Mouse (Mus musculus) hindbrain, embryonic 16.5 days (tissue): ENCODE data around the gene B4galnt1. TPM values are rescaled to one million over a fixed set of nuclear protein-coding genes. Genes with fewer than 3 reads are reported as not detected.

ENCODE experiments used
- ATAC-seq: fragments of 200-750 bp; cut with Nextera tagmentation; 2 replicates; pipeline ENCODE4 v1.8.0; 2017; ENCODE audit warnings: moderate TSS enrichment, moderate library complexity
- H3K27ac ChIP-seq: fragments of 300-500 bp; sonication (generic); 2 replicates; pipeline ENCODE4 v1.5.1; 2014; ENCODE audit warnings: low read depth, mild to moderate bottlenecking, control low read depth, low read length, moderate library complexity
- H3K27me3 ChIP-seq: fragments of 300-500 bp; sonication (generic); replicated peaks from 2 replicates; pipeline ENCODE4 v1.6.1; 2014; ENCODE audit warnings: low read length; ENCODE audit not compliant: control insufficient read depth, insufficient read depth
- H3K36me3 ChIP-seq: fragments of 300-500 bp; sonication (generic); 2 replicates; pipeline ENCODE4 v1.6.1; 2014; ENCODE audit warnings: mild to moderate bottlenecking, low read length, moderate library complexity, mixed read lengths; ENCODE audit not compliant: control insufficient read depth, insufficient read depth
- H3K4me1 ChIP-seq: fragments of 300-500 bp; sonication (generic); 2 replicates; pipeline ENCODE4 v1.6.1; 2014; ENCODE audit warnings: low read depth, low read length; ENCODE audit not compliant: control insufficient read depth, insufficient read depth
- H3K4me2 ChIP-seq: fragments of 300-500 bp; sonication (generic); 2 replicates; pipeline ENCODE4 v1.6.1; 2014; ENCODE audit warnings: mild to moderate bottlenecking, low read length, control low read depth, moderate library complexity
- H3K4me3 ChIP-seq: fragments of 300-500 bp; sonication (generic); 2 replicates; pipeline ENCODE4 v1.5.1; 2014; ENCODE audit warnings: mild to moderate bottlenecking, low read length, control low read depth, moderate library complexity
- H3K9ac ChIP-seq: fragments of 300-500 bp; sonication (generic); 2 replicates; pipeline ENCODE4 v1.6.1; 2014; ENCODE audit warnings: low read depth, mild to moderate bottlenecking, control low read depth, low read length, moderate library complexity
- H3K9me3 ChIP-seq: fragments of 300-500 bp; sonication (generic); 2 replicates; pipeline ENCODE4 v1.6.1; 2014; ENCODE audit warnings: mild to moderate bottlenecking, low read length, moderate library complexity; ENCODE audit not compliant: control insufficient read depth
- WGBS: fragments of 180-500 bp; shearing (Covaris S2); extraction: QIAGEN DNeasy Blood & Tissue Kit; methylation state at CpG from one replicate; pipeline ENCODE4 v1.1.7; 2014; 5-methylcytosine and 5-hydroxymethylcytosine counted together
- polyA plus RNA-seq: library from polyadenylated mRNA; unstranded; fragments of >200 nt; fragmentation: Nextera tagmentation; extraction: Ambion mirVana; gene quantifications from 2 replicates; pipeline ENCODE4 v1.2.1, GENCODE M21; 2015

B4galnt1 gene
- polyA plus RNA-seq, 1 experiment from 2014 or later: 59.0 TPM

- Histone ChIP-seq H3K4me1 (peaks cover 16% of the 10 kb centered on the region), H3K4me3 (peak overlapping the region; percentile 86), H3K36me3 (no peaks in the 10 kb centered on the region), H3K9me3 (no peaks in the 10 kb centered on the region), H3K27me3 (peaks cover 3% of the 10 kb centered on the region; the same call in 1 of the 2 replicates), H3K4me2 (peak overlapping the region; percentile 91), H3K27ac (peak overlapping the region; percentile 94), H3K9ac (0 out of 2 replicates have a peak overlapping the region, but pooled peaks have one; percentile 98)
- WGBS: 93% methylated on average over 4 of the region's 4 CpGs
- no peak for ATAC-seq
Measured at GRCm38 (mm10) chr10:127164190-127164589, 835 bp upstream of the B4galnt1 start.

- Histone ChIP-seq H3K27ac (peak overlapping the region; percentile 94), H3K4me2 (peak overlapping the region; percentile 91), H3K36me3 (no peaks in the 10 kb centered on the region), H3K9ac (peak overlapping the region; percentile 98), H3K4me3 (peak overlapping the region; percentile 86), H3K9me3 (no peaks in the 10 kb centered on the region), H3K27me3 (peaks cover 3% of the 10 kb centered on the region; the same call in 1 of the 2 replicates), H3K4me1 (peaks cover 21% of the 10 kb centered on the region)
- ATAC-seq: peak; percentile 58
- under 1% methylated on average over 32 of the region's 42 CpGs for WGBS
Measured at GRCm38 (mm10) chr10:127165354-127165653, 279 bp downstream of the B4galnt1 start.

DNA sequence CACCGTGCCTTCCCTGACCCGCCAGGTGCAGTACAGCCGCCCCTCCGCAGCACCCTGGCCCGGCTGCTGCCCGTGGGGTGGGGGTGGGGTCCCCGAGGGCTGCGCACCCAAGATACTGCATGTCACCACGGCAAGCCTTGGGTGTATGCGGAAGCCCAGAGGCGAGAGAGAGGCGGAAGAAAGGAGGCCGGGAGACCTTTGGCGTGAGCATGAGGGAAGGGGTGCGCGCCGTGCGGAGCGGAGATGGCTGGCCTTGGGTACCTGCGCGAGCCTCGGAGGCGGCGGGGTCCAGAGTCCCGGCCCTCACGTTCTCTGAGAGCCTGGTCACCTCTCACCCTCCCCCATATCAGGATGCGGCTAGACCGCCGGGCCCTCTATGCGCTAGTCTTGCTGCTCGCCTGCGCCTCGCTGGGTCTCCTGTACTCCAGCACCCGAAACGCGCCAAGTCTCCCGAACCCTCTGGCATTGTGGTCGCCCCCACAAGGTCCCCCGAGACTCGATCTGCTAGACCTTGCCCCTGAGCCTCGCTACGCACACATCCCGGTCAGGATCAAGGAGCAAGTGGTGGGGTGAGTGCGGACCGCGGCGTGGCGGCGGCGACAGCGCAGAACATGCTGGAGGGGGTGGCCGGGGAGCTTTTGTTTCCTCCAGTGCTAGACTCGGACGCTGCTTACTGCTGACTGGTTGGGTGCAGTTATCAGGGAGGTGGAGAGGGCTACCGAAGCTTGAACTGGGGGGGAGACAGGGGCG, 804 bp downstream of the B4galnt1 start:
- H3K4me2 ChIP-seq: peak overlapping the region; percentile 91
- under 1% methylated on average over 56 of the region's 56 CpGs for WGBS

DNA sequence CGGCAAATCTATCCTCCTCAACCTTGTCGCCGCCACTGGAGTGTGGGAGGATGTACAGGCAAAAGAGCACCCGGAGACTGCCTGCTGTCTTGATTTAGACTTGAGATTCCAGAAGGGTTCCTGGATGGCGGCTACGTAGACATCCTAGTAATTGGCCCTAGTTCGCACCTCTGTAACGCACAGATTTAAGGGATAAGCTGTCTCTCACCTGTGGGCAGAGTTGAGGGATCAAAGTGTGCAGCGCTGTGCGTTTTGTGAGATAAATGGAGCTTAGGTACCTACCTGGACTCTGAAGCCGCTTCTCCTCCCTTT, 1.3 kb downstream of the B4galnt1 start:
- Histone ChIP-seq H3K36me3 (no peaks in the 10 kb centered on the region), H3K9me3 (no peaks in the 10 kb centered on the region), H3K4me3 (peak overlapping the region; percentile 86), H3K9ac (peak overlapping the region; percentile 98), H3K27me3 (peaks cover 6% of the 10 kb centered on the region; the same call in 1 of the 2 replicates), H3K27ac (peak overlapping the region; percentile 94; the same call in 1 of the 2 replicates), H3K4me1 (peaks cover 22% of the 10 kb centered on the region), H3K4me2 (peak overlapping the region; percentile 91)
- no peak for ATAC-seq
- 2% methylated on average over 11 of the region's 11 CpGs for WGBS

More for the DNA sequence above, 804 bp downstream of the B4galnt1 start:
- Histone ChIP-seq H3K27ac (peak overlapping the region; percentile 94), H3K9me3 (no peaks in the 10 kb centered on the region), H3K36me3 (no peaks in the 10 kb centered on the region), H3K4me1 (peaks cover 22% of the 10 kb centered on the region), H3K4me3 (peak overlapping the region; percentile 86), H3K27me3 (peaks cover 3% of the 10 kb centered on the region; the same call in 1 of the 2 replicates), H3K9ac (peak overlapping the region; percentile 98)
- peak; percentile 57 for ATAC-seq

- ATAC-seq: no peak
- Histone ChIP-seq H3K27ac (peak overlapping the region; percentile 94), H3K9ac (peak overlapping the region; percentile 98), H3K27me3 (peaks cover 12% of the 10 kb centered on the region; the same call in 1 of the 2 replicates), H3K4me1 (peaks cover 22% of the 10 kb centered on the region), H3K9me3 (no peaks in the 10 kb centered on the region), H3K36me3 (no peaks in the 10 kb centered on the region), H3K4me3 (peak overlapping the region; percentile 86), H3K4me2 (peak overlapping the region; percentile 91)
- WGBS: 22% methylated on average over 15 of the region's 15 CpGs
Measured at GRCm38 (mm10) chr10:127166771-127167613, 2.0 kb downstream of the B4galnt1 start.

GRCm38 (mm10) chr10:127167614-127168192, 2.7 kb downstream of the B4galnt1 start:
- no peak overlapping the region for H3K4me3 ChIP-seq
- no peak overlapping the region for H3K9ac ChIP-seq
- H3K27ac ChIP-seq: no peak overlapping the region
- peaks cover 12% of the 10 kb centered on the region; the same call in 1 of the 2 replicates for H3K27me3 ChIP-seq
- peaks cover 22% of the 10 kb centered on the region for H3K4me1 ChIP-seq
- no peak for ATAC-seq
- H3K4me2 ChIP-seq: peak overlapping the region; percentile 91
- H3K36me3 ChIP-seq: no peaks in the 10 kb centered on the region
- 57% methylated on average over 10 of the region's 10 CpGs for WGBS
- H3K9me3 ChIP-seq: no peaks in the 10 kb centered on the region

DNA sequence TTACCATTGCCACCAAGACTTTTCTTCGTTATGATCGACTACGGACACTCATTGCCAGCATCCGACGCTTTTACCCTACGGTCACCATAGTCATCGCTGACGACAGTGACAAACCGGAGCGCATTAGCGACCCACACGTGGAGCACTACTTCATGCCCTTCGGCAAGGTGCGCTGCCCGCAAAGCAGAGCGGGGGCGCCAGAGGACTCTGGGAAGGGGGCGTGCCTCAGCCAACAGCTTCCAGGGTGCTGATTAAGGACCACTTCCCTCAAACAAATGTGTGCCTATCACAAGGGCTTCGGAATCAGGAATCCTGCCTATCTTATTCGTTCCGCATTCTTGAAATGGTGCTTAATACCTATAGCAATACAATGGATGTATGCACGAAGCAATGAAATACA, 5.0 kb downstream of the B4galnt1 start:
- Histone ChIP-seq H3K9me3 (no peaks in the 10 kb centered on the region), H3K4me2 (peak overlapping the region; percentile 48; the same call in 1 of the 2 replicates), H3K4me1 (peaks cover 17% of the 10 kb centered on the region), H3K27ac (no peak overlapping the region), H3K9ac (no peak overlapping the region), H3K4me3 (no peak overlapping the region), H3K27me3 (peaks cover 11% of the 10 kb centered on the region; the same call in 1 of the 2 replicates), H3K36me3 (no peaks in the 10 kb centered on the region)
- no peak for ATAC-seq
- 5% methylated on average over 22 of the region's 22 CpGs for WGBS

DNA sequence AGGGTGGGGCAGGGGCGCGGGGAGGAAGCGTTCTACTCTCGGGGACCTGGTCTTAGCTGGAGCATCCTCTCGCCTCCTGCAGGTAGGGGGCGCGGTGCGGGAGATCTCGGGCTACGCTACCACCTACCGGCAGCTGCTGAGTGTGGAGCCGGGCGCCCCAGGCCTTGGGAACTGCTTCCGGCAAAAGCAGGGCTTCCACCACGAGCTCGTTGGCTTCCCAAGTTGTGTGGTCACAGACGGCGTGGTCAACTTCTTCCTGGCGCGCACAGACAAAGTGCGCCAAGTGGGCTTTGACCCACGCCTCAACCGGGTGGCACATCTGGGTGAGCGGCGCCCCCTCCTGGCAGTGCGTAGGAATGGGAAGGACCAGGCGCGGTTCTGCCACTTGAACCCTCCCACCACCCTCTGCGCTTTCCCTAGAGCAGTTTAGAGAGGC, 5.8 kb downstream of the B4galnt1 start:
- H3K4me2 ChIP-seq: peak overlapping the region; percentile 48
- ATAC-seq: peak; percentile 35
- no peaks in the 10 kb centered on the region for H3K36me3 ChIP-seq
- H3K27me3 ChIP-seq: peaks cover 13% of the 10 kb centered on the region; the same call in 1 of the 2 replicates
- no peak overlapping the region for H3K27ac ChIP-seq
- H3K9ac ChIP-seq: no peak overlapping the region
- no peaks in the 10 kb centered on the region for H3K9me3 ChIP-seq
- peaks cover 17% of the 10 kb centered on the region for H3K4me1 ChIP-seq
- 3% methylated on average over 29 of the region's 29 CpGs for WGBS
- peak overlapping the region; percentile 13 for H3K4me3 ChIP-seq
